Mouse (Mus musculus) C2C12 (cell line): ENCODE data around the gene Rbp4.

Source experiments
- CTCF ChIP-seq: IDR thresholded peaks from one replicate; pipeline ENCODE4 v1.5.1; 2011; ENCODE audit not compliant: control insufficient read depth, insufficient read depth, insufficient read length
- FOSL1 ChIP-seq: IDR thresholded peaks from one replicate; pipeline ENCODE4 v1.8.0; 2011; ENCODE audit warnings: mild to moderate bottlenecking, low read length; ENCODE audit not compliant: poor library complexity, insufficient read depth, severe bottlenecking
- MAX ChIP-seq: IDR thresholded peaks from one replicate; pipeline ENCODE4 v1.6.1; 2011; ENCODE audit warnings: mild to moderate bottlenecking, control low read depth
- MYOD1 ChIP-seq: IDR thresholded peaks from one replicate; pipeline ENCODE4 v1.6.1; 2011; ENCODE audit warnings: low read depth; ENCODE audit not compliant: control insufficient read depth, insufficient read length
- USF1 ChIP-seq: IDR thresholded peaks from one replicate; pipeline ENCODE4 v1.6.1; 2011; ENCODE audit warnings: low read depth, mild to moderate bottlenecking, control low read depth, moderate library complexity

DNA sequence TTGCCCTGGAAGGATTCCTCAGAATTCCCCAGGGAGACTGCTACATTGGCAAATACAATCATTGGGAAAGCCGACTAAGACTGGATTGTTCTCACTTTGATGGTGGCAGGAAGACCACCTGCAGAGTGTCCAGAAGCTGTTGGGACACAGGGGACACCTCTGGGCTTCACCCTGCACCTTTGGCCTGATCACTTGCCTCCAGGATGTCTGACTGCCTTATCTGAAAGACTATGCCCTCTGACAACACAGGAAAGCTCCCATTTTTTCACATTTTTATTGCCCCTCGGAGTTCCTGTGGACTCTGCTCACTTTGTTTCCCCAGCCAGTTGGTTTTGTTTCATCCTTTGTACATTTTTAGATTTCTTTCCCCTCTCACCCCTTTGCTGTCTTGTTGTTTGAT, 39.6 kb upstream of the Rbp4 start:
- TF ChIP-seq FOSL1 (no peak), CTCF (no peak), MAX (no peak), USF1 (no peak), MYOD1 (no peak)
